Mouse (Mus musculus) ES-E14 (cell line): ENCODE measurements at regions not wholly inside any gene's neighbourhood (a gene's known extent, or its start where the extent isn't known, plus 50 kb on each side); places are given as distances from the start of the nearest gene placed in this dataset.

Source experiments
- CHD2 ChIP-seq: IDR thresholded peaks from 2 replicates; pipeline ENCODE4 v1.6.1; 2014; ENCODE audit warnings: mild to moderate bottlenecking, low read depth, low read length, inconsistent platforms
- HCFC1 ChIP-seq: IDR thresholded peaks from 2 replicates; pipeline ENCODE4 v1.6.1; 2012; ENCODE audit warnings: low read length, inconsistent platforms, borderline replicate concordance; ENCODE audit not compliant: insufficient read depth
- MAFK ChIP-seq: IDR thresholded peaks from 2 replicates; pipeline ENCODE4 v1.6.1; 2014; ENCODE audit warnings: mild to moderate bottlenecking, low read depth, low read length, inconsistent platforms; ENCODE audit not compliant: insufficient read depth
- ZC3H11A ChIP-seq: IDR thresholded peaks from 2 replicates; pipeline ENCODE4 v1.6.1; 2012; ENCODE audit warnings: low read depth, mild to moderate bottlenecking, inconsistent platforms, low read length, borderline replicate concordance

DNA sequence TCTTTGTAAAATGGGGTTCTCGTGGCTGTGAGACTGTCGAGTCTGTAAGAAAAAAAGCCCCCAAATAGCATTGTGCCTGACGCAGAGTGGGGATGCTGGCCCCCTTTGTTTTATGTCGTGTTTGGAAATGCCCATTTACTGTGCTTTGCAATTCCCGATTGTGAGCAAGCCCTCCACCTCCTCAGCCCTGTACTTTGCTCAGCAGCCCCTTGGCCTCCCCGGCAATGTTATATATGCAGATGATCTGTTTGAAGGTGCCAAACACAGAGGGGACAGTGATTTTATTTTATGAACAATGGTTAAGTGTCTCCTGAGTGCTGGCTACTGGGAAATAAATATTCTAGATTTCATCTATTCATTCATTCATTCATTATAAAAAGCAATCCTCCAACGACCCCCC lies 477.6 kb downstream of the Prss52 start:
- TF ChIP-seq ZC3H11A (no peak), CHD2 (no peak), MAFK (no peak), HCFC1 (no peak)
